Mouse (Mus musculus) lung, adult 2 months (tissue): ENCODE measurements at regions not wholly inside any gene's neighbourhood (a gene's known extent, or its start where the extent isn't known, plus 50 kb on each side); places are given as distances from the start of the nearest gene placed in this dataset.
A peak's percentile ranks its signal among the peaks of the same experiment; 100 is the strongest.

ENCODE experiments used
- DNase-seq: peaks from one replicate; pipeline ENCODE4 v3.0.0; 2022
- H3K4me1 ChIP-seq: fragments of 200-500 bp; 2 replicates; pipeline ENCODE4 v1.6.1; 2011; ENCODE audit warnings: low read length; ENCODE audit not compliant: control insufficient read depth, insufficient read depth
- H3K4me3 ChIP-seq: fragments of 200-500 bp; replicated peaks from 2 replicates; pipeline ENCODE3; 2011; ENCODE audit warnings: low read depth, mild to moderate bottlenecking, control low read depth, low read length; ENCODE audit errors: extremely low read depth
- CTCF ChIP-seq: fragments of 200-500 bp; IDR thresholded peaks from 2 replicates; pipeline ENCODE4 v1.5.1; 2011; ENCODE audit warnings: mild to moderate bottlenecking, low read length, control low read depth; ENCODE audit not compliant: insufficient read depth
- POLR2A ChIP-seq: fragments of 200-500 bp; IDR thresholded peaks from 2 replicates; pipeline ENCODE4 v1.6.1; 2011; ENCODE audit warnings: low read depth, mild to moderate bottlenecking, control low read depth, low read length, borderline replicate concordance; ENCODE audit errors: extremely low read depth
- WGBS: fragments of 180-500 bp; shearing (Covaris S2); methylation state at CpG from one replicate; pipeline ENCODE4 v1.1.7; 2018; 5-methylcytosine and 5-hydroxymethylcytosine counted together

GRCm38 (mm10) chr4:135033302-135033701 lies 87.2 kb upstream of the Runx3 start:
- DNase-seq = no peak
- 76% methylated on average over 8 of the region's 8 CpGs for WGBS
- TF ChIP-seq CTCF = no peak
- H3K4me3 ChIP-seq = no peak overlapping the region
- no peaks in the 10 kb centered on the region for H3K4me1 ChIP-seq

- no peak overlapping the region for H3K4me3 ChIP-seq
- 42% methylated on average over 7 of the region's 7 CpGs for WGBS
- H3K4me1 ChIP-seq = no peaks in the 10 kb centered on the region
- DNase-seq = peak; percentile 44
- TF ChIP-seq CTCF = peak; percentile 72
- TF ChIP-seq POLR2A = no peak
Measured at GRCm38 (mm10) chr4:135034406-135034805, 86.0 kb upstream of the Runx3 start.

- no peak for TF ChIP-seq CTCF
- TF ChIP-seq POLR2A = no peak
- WGBS = 84% methylated on average over 3 of the region's 3 CpGs
- no peak for DNase-seq
- H3K4me1 ChIP-seq = no peaks in the 10 kb centered on the region
- no peak overlapping the region for H3K4me3 ChIP-seq
Measured at GRCm38 (mm10) chr4:135036764-135037163, 83.7 kb upstream of the Runx3 start.

- 79% methylated on average over 2 of the region's 2 CpGs for WGBS
- no peak for DNase-seq
- TF ChIP-seq CTCF = no peak
- TF ChIP-seq POLR2A = no peak
- H3K4me3 ChIP-seq = no peak overlapping the region
- no peaks in the 10 kb centered on the region for H3K4me1 ChIP-seq
Measured at GRCm38 (mm10) chr4:135039234-135039633, 81.2 kb upstream of the Runx3 start.

- TF ChIP-seq POLR2A (no peak), CTCF (no peak)
- 46% methylated on average over 8 of the region's 8 CpGs for WGBS
- no peak for DNase-seq
- H3K4me1 ChIP-seq = no peaks in the 10 kb centered on the region
- no peak overlapping the region for H3K4me3 ChIP-seq
Measured at GRCm38 (mm10) chr4:135041921-135042320, 78.5 kb upstream of the Runx3 start.

- TF ChIP-seq POLR2A (no peak), CTCF (no peak)
- no peaks in the 10 kb centered on the region for H3K4me1 ChIP-seq
- no peak for DNase-seq
- H3K4me3 ChIP-seq = no peak overlapping the region
- WGBS = 78% methylated on average over 1 of the region's 1 CpGs
Measured at GRCm38 (mm10) chr4:135042501-135042900, 78.0 kb upstream of the Runx3 start.

GRCm38 (mm10) chr4:135045054-135045453 lies 75.4 kb upstream of the Runx3 start:
- WGBS = 54% methylated on average over 16 of the region's 16 CpGs
- TF ChIP-seq POLR2A (no peak), CTCF (no peak)
- Histone ChIP-seq H3K4me3 (no peak overlapping the region), H3K4me1 (no peaks in the 10 kb centered on the region)
- no peak for DNase-seq

GRCm38 (mm10) chr4:135046619-135047018 lies 73.8 kb upstream of the Runx3 start:
- TF ChIP-seq POLR2A (no peak), CTCF (no peak)
- 81% methylated on average over 7 of the region's 7 CpGs for WGBS
- no peak for DNase-seq
- no peaks in the 10 kb centered on the region for H3K4me1 ChIP-seq
- no peak overlapping the region for H3K4me3 ChIP-seq

- DNase-seq = no peak
- Histone ChIP-seq H3K4me1 (no peaks in the 10 kb centered on the region), H3K4me3 (no peak overlapping the region)
- whole genome bisulfite sequencing = 51% methylated on average over 6 of the region's 6 CpGs
- no peak for TF ChIP-seq CTCF
- no peak for TF ChIP-seq POLR2A
Measured at GRCm38 (mm10) chr4:135047251-135047650, 73.2 kb upstream of the Runx3 start.

- DNase-seq = no peak
- WGBS = 45% methylated on average over 5 of the region's 5 CpGs
- TF ChIP-seq CTCF (no peak), POLR2A (no peak)
Measured at GRCm38 (mm10) chr4:135047771-135048170, 72.7 kb upstream of the Runx3 start.

GRCm38 (mm10) chr4:135049924-135050323 lies 70.5 kb upstream of the Runx3 start:
- 89% methylated on average over 10 of the region's 10 CpGs for WGBS
- no peak for DNase-seq
- Histone ChIP-seq H3K4me1 (no peaks in the 10 kb centered on the region), H3K4me3 (no peak overlapping the region)
- no peak for TF ChIP-seq CTCF
- TF ChIP-seq POLR2A = no peak

More at GRCm38 (mm10) chr4:135047771-135048170, 72.7 kb upstream of the Runx3 start:
- Histone ChIP-seq H3K4me3 (no peak overlapping the region), H3K4me1 (no peaks in the 10 kb centered on the region)
